Mouse (Mus musculus) liver, postnatal 0 days (tissue): ENCODE results near the gene Mmp24.

ENCODE experiments used
- CTCF ChIP-seq: sonication (generic); IDR thresholded peaks from 2 replicates; pipeline ENCODE4 v1.5.1; 2016; ENCODE audit warnings: antibody characterized with exemption, low read depth
- EP300 ChIP-seq: IDR thresholded peaks from 2 replicates; pipeline ENCODE4 v1.6.1; 2016; ENCODE audit warnings: antibody characterized with exemption, low read depth, mild to moderate bottlenecking

DNA sequence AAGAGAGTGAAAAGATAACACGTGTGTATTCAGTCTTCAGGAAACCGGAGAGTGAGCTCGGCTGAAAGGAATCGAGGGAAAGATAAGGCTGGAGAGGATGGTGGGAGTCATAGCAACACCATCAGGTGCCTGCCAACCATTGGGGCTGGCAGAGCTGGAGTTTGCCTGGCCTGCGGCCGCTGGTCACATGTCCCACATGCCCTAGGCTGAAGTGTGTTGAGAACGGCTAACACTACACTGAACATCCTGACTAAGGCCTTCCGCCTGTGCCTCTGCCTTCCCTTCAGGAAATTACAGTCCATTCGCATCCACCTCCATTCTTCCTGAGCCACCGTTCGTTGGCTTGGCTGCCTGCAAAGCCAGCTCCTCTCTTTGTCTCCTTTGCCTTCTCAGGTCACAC lies 32.9 kb upstream of the Mmp24 start:
- TF ChIP-seq CTCF (no peak), EP300 (no peak)
